Mouse (Mus musculus) common myeloid progenitor, adult 5-6 weeks (primary cell): ENCODE data around the gene Zfp369. TPM values are rescaled to one million over a fixed set of nuclear protein-coding genes. Genes with fewer than 3 reads are reported as not detected.
A peak's percentile ranks its signal among the peaks of the same experiment; 100 is the strongest.
"Not testable (repeated sequence)": the region's sequence is repeated elsewhere in the genome, so short reads cannot be mapped to it uniquely, and the experiment has no call there.

Source experiments
- ATAC-seq: replicated peaks from 2 replicates; pipeline ENCODE4 v1.8.0; 2016; ENCODE audit warnings: low read depth, mild to moderate bottlenecking, moderate TSS enrichment, inconsistent platforms; ENCODE audit not compliant: poor library complexity, severe bottlenecking
- total RNA-seq: library from RNA; stranded (forward); fragments of 200-1000, 187-1606 nt; gene quantifications from 2 replicates; pipeline ENCODE4 v1.2.3, GENCODE M21; 2017

Gene Zfp369
- total RNA-seq = 47.7 and 51.6 TPM in 2 replicates

- peak; percentile 95 for ATAC-seq
Measured at GRCm38 (mm10) chr13:65278383-65279341, at the start of gene Zfp369. Zfp369 (plus strand) TSS chr13:65278814.

DNA sequence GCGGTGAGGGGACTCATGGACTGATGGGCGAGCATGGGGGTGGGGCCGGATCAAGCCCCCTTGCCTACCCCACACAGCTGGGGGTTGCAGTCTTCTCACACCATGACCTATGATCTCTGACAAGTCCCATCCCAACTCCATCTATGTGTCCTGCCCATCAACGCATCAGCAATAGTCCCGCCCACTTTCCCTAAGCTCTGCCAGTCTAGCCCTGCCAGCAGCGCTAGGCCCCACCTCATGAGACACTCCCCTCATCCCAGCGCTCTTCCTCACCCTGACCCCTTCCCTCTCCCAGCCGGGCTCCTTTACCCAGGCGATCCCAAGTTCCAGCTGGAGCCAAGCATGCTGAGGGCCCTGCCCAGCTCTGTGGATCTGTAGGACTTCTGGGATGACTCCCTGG, 41.4 kb upstream of the Zfp369 start:
- no peak for ATAC-seq

- ATAC-seq = peak; percentile 66
Measured at GRCm38 (mm10) chr13:65240509-65241098, 38.0 kb upstream of the Zfp369 start.

GRCm38 (mm10) chr13:65241099-65241626, 37.5 kb upstream of the Zfp369 start:
- peak; percentile 72 for ATAC-seq

GRCm38 (mm10) chr13:65241627-65242318, 36.8 kb upstream of the Zfp369 start:
- ATAC-seq = peak; percentile 3; the same call in 1 of the 2 replicates

DNA sequence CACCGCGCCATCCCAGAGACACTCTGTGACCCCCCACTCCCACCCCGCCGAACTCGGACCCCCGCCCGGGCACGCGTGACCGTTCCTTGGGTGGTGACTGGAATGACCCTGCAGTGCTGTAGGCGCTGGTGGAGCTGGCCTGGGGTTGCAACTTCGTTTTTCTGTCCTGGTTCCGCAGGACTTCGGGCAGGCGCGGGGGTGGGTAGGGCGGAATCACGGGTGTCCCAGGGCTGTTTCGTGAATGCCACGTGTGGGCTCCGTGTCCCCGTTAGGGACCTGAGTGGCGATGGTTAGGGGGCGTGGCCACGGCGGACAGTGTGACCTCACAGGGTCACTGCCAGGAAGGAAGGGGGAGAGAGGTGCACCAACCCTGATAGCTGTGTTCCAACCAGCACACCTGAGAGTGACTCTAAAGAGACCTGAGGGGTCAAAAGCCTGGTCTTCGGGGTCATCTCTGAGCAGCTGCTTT, 36.3 kb upstream of the Zfp369 start:
- ATAC-seq = no peak

- no peak for ATAC-seq
Measured at GRCm38 (mm10) chr13:65243273-65243672, 35.3 kb upstream of the Zfp369 start.

DNA sequence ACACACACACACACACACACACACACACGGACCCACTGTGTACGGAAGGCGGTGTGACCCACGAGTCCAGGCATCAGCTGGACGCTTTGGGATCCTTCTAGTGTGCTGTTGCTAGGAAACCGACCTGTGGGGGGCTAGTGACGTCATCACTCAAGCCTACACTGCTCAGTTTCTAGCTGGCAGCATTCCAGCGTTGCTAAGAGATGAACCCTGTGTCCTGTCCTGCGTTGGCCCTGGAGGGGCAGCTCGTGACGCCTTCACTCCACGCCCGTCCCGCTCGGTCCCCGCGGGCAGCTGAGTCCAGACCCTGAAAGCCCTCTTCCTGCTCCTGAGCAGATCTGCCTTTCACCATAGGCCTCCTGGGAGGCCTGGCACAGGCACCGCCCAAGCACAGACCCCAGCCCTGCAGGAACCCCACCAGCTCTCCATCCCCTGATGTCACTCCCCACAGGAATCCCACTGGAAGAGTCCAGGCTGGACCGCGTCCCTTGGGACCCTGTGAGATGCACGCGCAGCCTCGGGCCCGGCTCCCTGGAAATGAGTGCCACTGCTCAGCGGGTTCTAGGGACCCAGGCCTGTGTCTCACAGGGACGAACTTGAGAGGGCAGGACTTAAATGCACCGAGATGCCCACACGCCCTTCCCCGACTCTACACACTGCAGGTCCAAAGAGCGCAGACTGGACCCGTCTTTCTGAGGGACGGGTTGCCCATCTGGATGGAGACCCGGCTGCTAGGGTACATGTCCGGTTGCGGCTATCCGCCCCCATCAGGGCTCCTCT, 20.2 kb upstream of the Zfp369 start:
- ATAC-seq = no peak; the same call in 1 of the 2 replicates

DNA sequence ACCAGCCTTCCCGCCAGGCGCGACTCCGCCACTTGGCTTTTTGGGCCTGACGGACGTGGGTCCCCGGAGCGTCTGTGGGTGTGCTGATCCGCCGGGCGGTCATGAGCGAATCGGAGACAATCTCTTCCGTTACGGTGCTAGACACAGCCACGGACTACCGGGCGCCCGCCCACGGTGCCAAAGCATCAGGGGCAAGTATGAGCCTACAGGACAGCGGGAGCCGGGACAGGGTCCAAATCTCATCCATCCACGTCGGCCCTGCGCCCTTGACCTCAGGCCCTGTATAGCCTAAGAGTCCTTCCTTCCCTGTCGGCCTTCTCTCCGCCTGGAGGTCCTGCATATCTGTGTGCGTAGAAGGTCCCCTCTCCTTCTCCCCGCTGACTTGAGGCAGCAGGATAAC, 19.4 kb upstream of the Zfp369 start, which contains the start of gene Gm10775:
Gene Gm10775 (plus strand): TSS at position 301 of the 400 bp plus-strand sequence.
- no peak for ATAC-seq

DNA sequence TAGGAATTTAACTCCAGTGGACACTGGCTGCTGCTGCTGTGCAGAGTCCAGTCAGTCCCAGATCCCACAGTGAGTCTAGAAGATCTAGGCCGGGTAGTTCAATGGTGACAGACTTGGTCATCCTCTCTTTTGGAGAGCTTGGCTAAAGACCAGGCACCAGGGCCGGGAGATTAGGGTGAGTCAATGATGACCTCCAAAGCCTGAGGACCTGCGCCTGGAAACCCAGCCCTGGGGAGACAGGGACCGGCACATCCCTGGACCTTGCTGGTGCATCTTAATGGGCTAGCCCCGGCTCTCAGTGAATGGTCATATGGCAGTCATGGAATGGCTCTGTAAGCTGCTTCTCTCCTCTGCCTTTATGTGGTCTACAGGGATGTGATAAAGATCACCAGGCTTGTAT, 16.5 kb upstream of the Zfp369 start:
- no peak for ATAC-seq

DNA sequence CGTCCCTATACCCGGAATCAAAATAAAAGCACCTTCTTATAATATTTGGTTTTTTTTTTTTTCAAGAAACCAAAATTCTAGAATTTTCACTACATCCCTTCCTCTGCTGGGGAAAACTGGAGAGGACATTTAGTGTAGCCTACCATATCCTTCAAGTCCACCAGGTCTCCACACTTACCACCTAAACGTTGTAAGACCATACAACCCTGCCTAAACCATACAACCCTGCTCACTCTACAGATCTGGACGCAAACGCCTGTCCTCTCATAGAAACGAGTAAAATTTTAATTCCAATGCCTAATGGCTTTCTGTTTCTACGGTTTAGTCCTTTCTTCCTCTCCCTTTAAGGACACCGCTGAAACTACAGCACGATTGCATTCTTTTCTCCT, 626 bp upstream of the Zfp369 start:
- ATAC-seq = peak; percentile 17; the same call in 1 of the 2 replicates

- ATAC-seq = no peak
Measured at GRCm38 (mm10) chr13:65286771-65287170, 8.2 kb downstream of the Zfp369 start.

- no peak for ATAC-seq
Measured at GRCm38 (mm10) chr13:65296354-65296753, 17.7 kb downstream of the Zfp369 start.

GRCm38 (mm10) chr13:65310849-65311248, 32.2 kb downstream of the Zfp369 start:
- ATAC-seq = 0 out of 2 replicates have a peak, but pooled peaks have one; percentile 58

GRCm38 (mm10) chr13:65311311-65311755, 32.7 kb downstream of the Zfp369 start:
- peak; percentile 32; the same call in 1 of the 2 replicates for ATAC-seq

GRCm38 (mm10) chr13:65311826-65312225, 33.2 kb downstream of the Zfp369 start:
- ATAC-seq = no peak

GRCm38 (mm10) chr13:65348501-65348900, 69.9 kb downstream of the Zfp369 start:
- ATAC-seq = not testable (repeated sequence)

GRCm38 (mm10) chr13:65351768-65352167, 73.2 kb downstream of the Zfp369 start:
- not testable (repeated sequence) for ATAC-seq
